Mouse (Mus musculus) embryonic facial prominence, embryonic 11.5 days (tissue): ENCODE measurements at regions not wholly inside any gene's neighbourhood (a gene's known extent, or its start where the extent isn't known, plus 50 kb on each side); places are given as distances from the start of the nearest gene placed in this dataset.

Experiments used
- ATAC-seq: fragments of 200-750 bp; cut with Nextera tagmentation; replicated peaks from 2 replicates; pipeline ENCODE4 v1.8.0; 2017; ENCODE audit warnings: low read depth; ENCODE audit not compliant: insufficient number of reproducible peaks, low FRiP score, low TSS enrichment
- DNase-seq: peaks from one replicate; pipeline ENCODE4 v3.0.0-alpha.2; 2015; ENCODE audit warnings: low spot score
- H3K27ac ChIP-seq: fragments of 300-500 bp; sonication (generic); replicated peaks from 2 replicates; pipeline ENCODE4 v1.5.1; 2014; ENCODE audit warnings: mild to moderate bottlenecking, low read depth, low read length, control low read depth
- H3K27me3 ChIP-seq: fragments of 300-500 bp; sonication (generic); 2 replicates; pipeline ENCODE4 v1.6.1; 2014; ENCODE audit warnings: mild to moderate bottlenecking, low read length, moderate library complexity, mixed read lengths; ENCODE audit not compliant: control insufficient read depth, insufficient read depth
- H3K36me3 ChIP-seq: fragments of 300-500 bp; sonication (generic); replicated peaks from 2 replicates; pipeline ENCODE4 v1.6.1; 2014; ENCODE audit warnings: low read depth, mild to moderate bottlenecking, low read length, moderate library complexity, mixed read lengths; ENCODE audit not compliant: control insufficient read depth, insufficient read depth
- H3K4me1 ChIP-seq: fragments of 300-500 bp; sonication (generic); 2 replicates; pipeline ENCODE4 v1.6.1; 2014; ENCODE audit warnings: low read length, mixed read lengths; ENCODE audit not compliant: control insufficient read depth, insufficient read depth
- H3K4me2 ChIP-seq: fragments of 300-500 bp; sonication (generic); 2 replicates; pipeline ENCODE4 v1.6.1; 2014; ENCODE audit warnings: low read depth, mild to moderate bottlenecking, control low read depth, low read length, moderate library complexity
- H3K4me3 ChIP-seq: fragments of 300-500 bp; sonication (generic); 2 replicates; pipeline ENCODE4 v1.5.1; 2014; ENCODE audit warnings: low read depth, low read length, control low read depth
- H3K9ac ChIP-seq: fragments of 300-500 bp; sonication (generic); replicated peaks from 2 replicates; pipeline ENCODE4 v1.6.1; 2014; ENCODE audit warnings: mild to moderate bottlenecking, control low read depth, low read length
- H3K9me3 ChIP-seq: fragments of 300-500 bp; sonication (generic); replicated peaks from 2 replicates; pipeline ENCODE4 v1.6.1; 2016; ENCODE audit warnings: mild to moderate bottlenecking, low read length, inconsistent platforms, mixed read lengths; ENCODE audit not compliant: control insufficient read depth
- WGBS: fragments of 180-500 bp; shearing (Covaris S2); extraction: QIAGEN DNeasy Blood & Tissue Kit; methylation state at CpG from one replicate; pipeline ENCODE4 v1.1.7; 2014; 5-methylcytosine and 5-hydroxymethylcytosine counted together

- 73% methylated on average over 9 of the region's 9 CpGs for WGBS
- DNase-seq (no peak), ATAC-seq (no peak)
- Histone ChIP-seq H3K9ac (no peak overlapping the region), H3K36me3 (no peaks in the 10 kb centered on the region), H3K9me3 (no peaks in the 10 kb centered on the region), H3K27ac (no peak overlapping the region), H3K4me3 (no peak overlapping the region), H3K27me3 (no peaks in the 10 kb centered on the region), H3K4me2 (no peak overlapping the region), H3K4me1 (no peaks in the 10 kb centered on the region)
Measured at GRCm38 (mm10) chr10:19471349-19472040, 115.2 kb downstream of the Olig3 start.

DNA sequence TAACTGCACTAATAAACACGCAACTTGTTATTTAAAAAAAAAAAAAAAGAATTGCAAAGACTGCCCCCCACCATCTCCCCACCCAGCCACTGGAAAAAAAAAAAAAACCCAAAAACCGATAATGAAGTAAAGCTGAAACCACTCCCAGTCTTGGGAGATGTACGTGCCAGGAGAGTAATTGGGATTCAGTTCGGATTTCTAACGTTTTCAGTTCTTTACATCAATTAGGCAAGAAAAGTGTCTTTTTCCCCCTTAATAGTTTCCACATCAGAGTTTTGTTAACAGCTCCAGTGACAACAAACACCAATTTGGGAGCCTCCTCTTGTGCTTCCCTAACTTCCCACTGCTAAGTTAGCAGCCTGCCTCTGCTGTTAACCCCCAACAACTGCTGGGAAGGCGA, 115.7 kb downstream of the Olig3 start:
- no peak overlapping the region for H3K4me2 ChIP-seq
- no peaks in the 10 kb centered on the region for H3K4me1 ChIP-seq
- H3K9me3 ChIP-seq = no peaks in the 10 kb centered on the region
- H3K4me3 ChIP-seq = no peak overlapping the region
- DNase-seq = no peak
- no peak overlapping the region for H3K27ac ChIP-seq
- H3K36me3 ChIP-seq = no peaks in the 10 kb centered on the region
- H3K9ac ChIP-seq = no peak overlapping the region
- 40% methylated on average over 6 of the region's 6 CpGs for WGBS
- H3K27me3 ChIP-seq = no peaks in the 10 kb centered on the region
- ATAC-seq = no peak

DNA sequence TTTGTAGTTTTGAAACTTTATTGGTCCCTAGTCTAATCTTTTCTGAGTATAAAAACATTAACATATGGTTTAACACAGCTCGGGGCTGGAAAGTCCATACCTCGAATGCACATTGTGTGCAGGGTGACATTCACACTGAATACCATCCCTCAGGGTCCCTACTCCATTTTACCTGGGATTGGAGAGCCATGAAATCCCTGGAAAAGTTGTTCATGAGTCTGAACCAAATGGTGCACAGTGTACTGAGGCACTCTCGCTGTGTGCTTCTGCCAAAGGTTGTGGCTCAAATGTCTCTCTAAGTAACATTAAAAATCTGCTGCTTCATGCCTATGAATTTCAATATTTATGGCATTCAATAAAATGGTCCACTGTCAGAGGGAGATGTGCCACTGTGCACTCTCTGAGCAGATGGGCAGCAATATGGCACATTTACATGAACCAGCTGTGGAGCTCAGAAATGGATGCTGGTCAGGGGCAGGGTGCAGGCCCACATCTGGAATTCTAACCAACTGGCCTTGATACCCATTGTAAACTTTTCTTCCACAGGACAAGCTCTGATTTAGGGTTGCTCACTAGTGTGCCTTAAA, 116.7 kb downstream of the Olig3 start:
- H3K4me2 ChIP-seq = no peak overlapping the region
- DNase-seq (no peak), ATAC-seq (no peak)
- no peaks in the 10 kb centered on the region for H3K27me3 ChIP-seq
- no peak overlapping the region for H3K4me3 ChIP-seq
- H3K9ac ChIP-seq = no peak overlapping the region
- no peaks in the 10 kb centered on the region for H3K9me3 ChIP-seq
- 78% methylated on average over 3 of the region's 3 CpGs for WGBS
- no peaks in the 10 kb centered on the region for H3K36me3 ChIP-seq
- no peak overlapping the region for H3K27ac ChIP-seq
- H3K4me1 ChIP-seq = no peaks in the 10 kb centered on the region

- WGBS = 77% methylated on average over 15 of the region's 15 CpGs
- DNase-seq = no peak
- Histone ChIP-seq H3K9me3 (no peaks in the 10 kb centered on the region), H3K27me3 (no peaks in the 10 kb centered on the region), H3K4me3 (no peak overlapping the region), H3K9ac (no peak overlapping the region), H3K27ac (no peak overlapping the region), H3K4me1 (no peaks in the 10 kb centered on the region), H3K4me2 (no peak overlapping the region), H3K36me3 (no peaks in the 10 kb centered on the region)
- ATAC-seq = no peak
Measured at GRCm38 (mm10) chr10:19485537-19486135, 106.1 kb upstream of the Ifngr1 start.

DNA sequence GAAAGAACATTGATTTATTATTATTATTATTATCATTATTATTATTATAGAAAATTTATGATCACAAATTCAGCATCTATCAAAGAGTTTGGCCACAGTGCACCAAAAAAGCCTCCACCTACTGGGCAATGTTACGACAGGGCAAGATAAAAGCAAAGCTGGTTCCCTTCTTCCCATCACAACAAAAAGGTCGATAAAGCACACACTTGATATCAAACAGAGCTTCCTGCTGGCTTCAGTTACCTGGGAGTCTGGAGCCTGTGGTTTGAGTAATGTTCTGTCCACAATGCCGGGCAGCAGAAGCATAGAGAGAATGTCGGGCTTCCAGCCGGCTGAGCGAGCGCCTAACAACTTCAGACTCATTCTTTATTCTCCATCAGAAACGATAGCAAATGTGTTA, 101.2 kb upstream of the Ifngr1 start:
- Histone ChIP-seq H3K4me1 (no peaks in the 10 kb centered on the region; the same call in 1 of the 2 replicates), H3K27me3 (no peaks in the 10 kb centered on the region), H3K36me3 (no peaks in the 10 kb centered on the region), H3K9ac (no peak overlapping the region), H3K4me2 (no peak overlapping the region), H3K4me3 (no peak overlapping the region), H3K9me3 (no peaks in the 10 kb centered on the region), H3K27ac (no peak overlapping the region)
- DNase-seq (no peak), ATAC-seq (no peak)
- 51% methylated on average over 8 of the region's 8 CpGs for WGBS

- no peak overlapping the region for H3K27ac ChIP-seq
- H3K4me3 ChIP-seq = no peak overlapping the region
- 62% methylated on average over 21 of the region's 21 CpGs for WGBS
- H3K4me2 ChIP-seq = no peak overlapping the region
- H3K9ac ChIP-seq = no peak overlapping the region
- H3K27me3 ChIP-seq = no peaks in the 10 kb centered on the region
- no peaks in the 10 kb centered on the region; the same call in 1 of the 2 replicates for H3K4me1 ChIP-seq
- no peaks in the 10 kb centered on the region for H3K36me3 ChIP-seq
- H3K9me3 ChIP-seq = no peaks in the 10 kb centered on the region
- no peak for ATAC-seq
- DNase-seq = peak; percentile 54
Measured at GRCm38 (mm10) chr10:19491513-19492380, 100.0 kb upstream of the Ifngr1 start.

- Histone ChIP-seq H3K27ac (no peak overlapping the region), H3K4me3 (no peak overlapping the region), H3K9ac (no peak overlapping the region), H3K4me1 (no peaks in the 10 kb centered on the region; the same call in 1 of the 2 replicates), H3K27me3 (no peaks in the 10 kb centered on the region), H3K9me3 (no peaks in the 10 kb centered on the region), H3K36me3 (no peaks in the 10 kb centered on the region), H3K4me2 (no peak overlapping the region)
- ATAC-seq (no peak), DNase-seq (peak; percentile 57)
- WGBS = 15% methylated on average over 9 of the region's 9 CpGs
Measured at GRCm38 (mm10) chr10:19494461-19495105, 97.2 kb upstream of the Ifngr1 start.
